Mouse (Mus musculus) liver, adult 10 weeks (tissue): ENCODE data around the gene Klhl41. TPM values are rescaled to one million over a fixed set of nuclear protein-coding genes. Genes with fewer than 3 reads are reported as not detected.

Experiments used
- polyA plus RNA-seq: library from polyadenylated mRNA; stranded (reverse); fragments of 350-450 nt; fragmentation: Illumina TruSeq; extraction: RNeasy Lipid Tissue Mini Kit (QIAGEN cat#74804); gene quantifications from one replicate; pipeline ENCODE4 v1.2.3, GENCODE M21; 2014; ENCODE audit warnings: low read depth, low replicate concordance

The Klhl41 gene
- polyA plus RNA-seq = not detected

DNA sequence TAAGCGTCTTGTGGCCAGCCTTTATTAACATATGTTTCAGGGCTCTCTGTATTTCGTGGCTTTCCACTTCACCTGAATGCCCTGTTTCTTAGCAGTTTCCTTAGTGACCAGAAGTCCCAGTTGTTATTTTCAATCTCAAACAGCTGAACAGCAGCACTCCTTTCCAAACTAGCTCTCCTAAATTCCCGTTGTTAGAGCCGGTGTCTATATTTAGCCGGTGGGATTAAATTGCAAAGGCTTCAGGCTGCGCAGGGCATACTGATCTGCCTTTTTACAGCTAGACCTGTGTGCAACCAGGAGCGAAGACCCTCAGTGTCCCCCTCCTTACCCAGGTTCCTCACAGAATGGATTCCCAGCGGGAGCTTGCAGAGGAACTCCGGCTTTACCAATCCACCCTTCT lies at the start of gene Klhl41:
Gene Klhl41, plus strand, starts transcription at position 268 of the 400 bp plus-strand sequence.

DNA sequence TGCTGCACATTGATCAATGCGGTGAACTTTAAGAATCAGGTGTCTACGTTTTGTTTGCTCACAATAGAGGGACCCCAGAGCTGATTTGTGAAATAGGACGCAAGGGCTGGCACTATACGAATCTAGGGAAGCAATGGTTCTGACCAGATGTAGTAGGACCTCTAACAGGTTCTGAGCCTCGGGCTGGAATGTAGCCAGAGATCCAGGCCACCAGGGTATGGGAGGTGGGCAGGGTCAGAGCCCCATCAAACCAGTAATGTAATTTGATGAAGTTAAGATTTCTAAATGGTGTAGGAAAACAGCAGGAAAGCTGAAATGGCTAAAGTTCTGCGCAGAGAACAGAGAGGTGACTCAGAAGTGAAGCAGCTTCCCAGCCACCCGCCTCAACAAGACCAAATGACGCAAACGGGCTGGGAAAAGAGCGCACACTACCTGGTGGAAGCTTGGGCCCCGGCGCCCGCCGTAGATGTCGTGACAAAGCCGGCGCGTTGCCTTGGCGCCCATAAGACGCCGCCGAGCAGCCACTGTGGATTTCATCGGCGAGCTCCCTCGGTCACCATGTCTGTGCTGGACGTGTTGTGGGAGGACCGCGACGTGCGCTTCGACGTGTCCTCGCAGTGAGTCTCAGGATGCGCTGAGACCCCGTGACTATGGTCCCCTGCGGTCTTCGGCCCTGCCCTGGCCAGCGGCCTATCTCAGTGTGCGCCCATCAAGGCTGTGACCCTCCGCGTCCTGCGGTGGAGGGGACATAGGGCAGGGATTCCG lies 23.0 kb upstream of the Klhl41 start, which contains the start of gene Bbs5:
Gene Bbs5, plus strand, starts transcription at position 446 of the 765 bp plus-strand sequence.

DNA sequence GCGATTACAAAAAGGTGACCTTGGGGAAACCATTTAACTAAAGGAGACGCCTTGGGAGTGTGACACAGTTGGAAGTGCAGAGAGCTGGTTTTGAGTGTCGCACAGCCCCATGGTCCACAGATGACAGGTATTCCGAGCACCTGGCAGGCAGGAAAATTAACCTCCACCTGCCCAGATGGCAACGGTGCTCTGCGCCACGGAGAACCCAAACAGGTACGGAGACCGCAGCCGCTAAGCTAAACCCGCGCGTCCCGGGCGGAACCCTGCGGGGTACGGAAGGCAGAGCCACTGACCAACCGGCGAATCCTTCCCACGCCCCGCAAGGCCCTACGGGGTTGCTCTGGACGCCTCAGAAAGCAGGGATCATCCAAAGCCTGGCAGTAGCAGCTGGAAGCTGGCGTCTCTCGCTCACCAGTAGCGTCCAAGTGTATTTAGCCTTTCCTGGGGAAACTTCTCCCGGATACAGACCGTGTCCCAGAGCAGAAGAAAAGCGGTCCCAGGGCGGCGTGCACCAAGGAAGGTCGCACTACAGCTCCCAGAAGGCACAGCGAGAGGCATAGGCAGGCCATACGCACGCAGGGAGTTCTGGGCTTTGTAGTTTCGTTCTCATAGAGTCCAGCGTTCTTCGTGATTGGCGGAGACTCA lies 43.2 kb downstream of the Klhl41 start, which contains the start of gene Fastkd1:
Gene Fastkd1, minus strand, starts transcription at position 536 of the 645 bp plus-strand sequence.

DNA sequence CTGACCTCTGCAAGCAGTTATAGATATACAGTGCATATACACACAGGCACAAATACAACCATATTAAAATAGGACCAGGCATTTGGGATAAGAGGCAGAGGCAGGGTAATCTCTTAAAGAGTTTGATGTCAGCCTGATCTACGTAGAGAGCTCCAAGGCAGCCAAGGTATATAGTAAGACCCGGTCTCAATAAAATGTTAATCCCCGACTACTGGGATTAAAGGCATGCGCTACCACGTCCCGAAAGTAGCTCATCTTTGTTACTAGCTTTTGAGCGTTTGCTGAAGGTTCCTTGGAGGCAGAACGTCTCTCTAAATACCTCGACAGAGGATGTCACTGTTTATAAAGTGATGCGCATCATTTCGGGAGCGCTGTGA lies 52.3 kb downstream of the Klhl41 start, which contains the start of gene Ppig:
Gene Ppig, plus strand, starts transcription at position 273 of the 377 bp plus-strand sequence.

Other genes with a start within 250 kb of the Klhl41 start
- 0.08 TPM for gene Lrp2, start 84.1 kb upstream of the Klhl41 start, polyA plus RNA-seq
- gene Bbs5, start 22.9 kb upstream of the Klhl41 start, polyA plus RNA-seq = 12.2 TPM
- gene Fastkd1, start 43.4 kb downstream of the Klhl41 start, polyA plus RNA-seq = 33.9 TPM
- gene Ppig, start 52.4 kb downstream of the Klhl41 start, polyA plus RNA-seq = 51.1 TPM
- gene Ccdc173, start 119.5 kb downstream of the Klhl41 start, polyA plus RNA-seq = 0.85 TPM
- gene Phospho2, start 119.5 kb downstream of the Klhl41 start, polyA plus RNA-seq = 41.3 TPM
- gene Klhl23, start 151.8 kb downstream of the Klhl41 start, polyA plus RNA-seq = 1.2 TPM
- 239 TPM for gene Ssb, start 191.4 kb downstream of the Klhl41 start, polyA plus RNA-seq
- 57.9 TPM for gene Mettl5, start 215.5 kb downstream of the Klhl41 start, polyA plus RNA-seq
- 88.3 TPM for gene Ubr3, start 227.1 kb downstream of the Klhl41 start, polyA plus RNA-seq